Mouse (Mus musculus) urinary bladder, postnatal 4 days (tissue): ENCODE measurements around the gene Zbtb34.
A peak's percentile ranks its signal among the peaks of the same experiment; 100 is the strongest.

Experiments used
- DNase-seq, 2 experiments: peaks; one replicate each; pipeline ENCODE4 v3.0.0; 2021 to 2022; ENCODE audit warnings: low spot score in 2 of 2

Zbtb34 gene

DNA sequence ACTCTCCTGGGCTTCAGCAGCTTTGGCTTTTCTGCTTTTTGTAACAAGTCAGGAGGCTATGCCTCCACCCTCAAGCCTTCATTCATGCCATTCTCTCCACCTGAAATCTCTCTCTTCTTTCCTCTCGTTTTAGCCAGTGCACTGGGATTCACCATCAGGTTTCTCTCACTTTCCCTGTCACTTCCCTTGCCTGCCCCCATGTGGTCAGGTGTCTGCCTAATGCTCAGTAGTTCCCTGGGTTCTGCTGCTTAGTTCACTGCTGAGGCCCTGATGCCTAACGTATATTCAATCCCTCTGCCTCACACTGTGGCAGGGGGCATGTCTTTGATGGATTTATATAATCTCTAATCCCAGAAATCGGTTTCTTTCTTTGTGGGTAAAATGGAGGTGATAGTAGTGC is 29.9 kb downstream of the Zbtb34 start:
- DNase-seq: no peak

- no peak for DNase-seq
Observed at GRCm38 (mm10) chr2:33400541-33400940, 30.6 kb downstream of the Zbtb34 start.

DNA sequence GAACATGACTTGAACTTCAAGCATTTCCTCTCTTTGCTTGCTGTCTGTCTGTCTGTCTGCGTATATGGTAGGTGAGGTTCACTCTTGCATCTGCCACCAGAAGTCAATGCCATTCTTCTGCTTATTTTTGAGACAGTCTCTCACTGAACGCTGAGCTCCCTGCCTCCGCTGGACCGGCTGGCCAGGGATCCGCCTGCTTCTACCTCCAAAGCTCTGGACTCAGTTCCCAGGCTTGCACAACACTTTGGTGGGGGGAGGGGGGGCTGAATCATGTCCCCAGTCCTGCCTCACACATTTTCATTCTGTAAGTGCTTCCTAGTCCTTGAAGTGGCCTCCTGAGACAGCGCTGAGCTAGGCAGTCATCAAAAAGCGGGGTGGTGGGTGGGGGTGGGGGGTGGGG is 32.0 kb downstream of the Zbtb34 start:
- DNase-seq: no peak

GRCm38 (mm10) chr2:33397036-33397435 is 34.1 kb downstream of the Zbtb34 start:
- DNase-seq: no peak

- no peak for DNase-seq
Observed at GRCm38 (mm10) chr2:33395053-33395452, 36.1 kb downstream of the Zbtb34 start.

GRCm38 (mm10) chr2:33393951-33394635 is 37.0 kb downstream of the Zbtb34 start:
- DNase-seq: no peak

DNA sequence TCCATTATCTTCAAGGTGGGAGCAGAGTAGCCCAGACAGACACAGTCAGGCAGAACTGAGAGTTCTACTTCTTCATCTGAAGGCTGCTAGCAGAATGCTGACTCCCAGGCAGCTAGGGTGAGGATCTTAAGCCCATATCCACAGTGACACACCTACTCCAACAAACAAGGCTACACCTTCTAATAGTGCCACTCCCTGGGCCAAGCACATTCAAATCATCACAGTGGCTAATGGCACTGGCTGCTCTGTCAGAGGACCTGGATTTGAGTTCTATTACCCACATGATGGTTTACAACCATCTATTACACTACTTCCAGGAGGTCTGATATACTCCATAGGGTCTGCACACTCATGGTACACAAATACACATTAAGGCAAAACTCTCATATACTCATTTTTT is 38.1 kb downstream of the Zbtb34 start:
- no peak for DNase-seq

DNA sequence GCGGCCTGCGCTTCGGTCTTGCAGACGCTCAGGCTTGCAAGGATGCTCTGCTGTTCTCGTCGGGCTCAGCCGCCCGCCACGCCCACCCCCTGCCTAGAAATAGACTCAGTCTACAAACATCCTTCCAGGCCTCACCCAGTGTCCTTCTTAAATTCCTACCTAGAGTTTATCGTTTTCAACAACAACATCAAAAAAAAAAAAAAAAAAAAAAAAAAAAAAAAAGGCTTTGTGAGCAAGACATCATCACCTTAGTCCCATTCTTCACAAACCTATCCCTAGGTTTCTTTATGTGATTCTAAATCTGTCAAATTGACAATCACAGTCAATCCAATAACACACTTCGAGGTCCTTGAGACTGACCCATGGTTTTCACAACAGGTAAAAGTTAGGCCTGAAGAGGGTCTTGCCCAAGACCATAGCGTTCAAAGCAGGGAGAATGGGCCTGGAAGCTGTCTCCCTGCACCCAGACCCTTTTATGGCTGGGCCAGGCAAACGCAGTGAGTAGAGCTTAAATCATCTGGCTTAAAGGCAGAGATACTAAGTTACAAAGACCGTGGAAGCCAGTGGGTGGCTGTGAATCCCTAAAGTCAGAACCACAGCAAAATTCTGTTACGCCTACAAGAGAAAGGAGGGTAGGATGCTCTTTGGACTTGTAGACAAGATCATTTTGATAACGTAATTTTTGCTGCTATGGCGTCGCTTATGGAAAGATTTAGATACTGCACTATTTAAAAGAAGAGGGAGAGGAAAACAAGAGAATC is 59.3 kb downstream of the Zbtb34 start:
- no peak for DNase-seq

GRCm38 (mm10) chr2:33370777-33371647 is 60.1 kb downstream of the Zbtb34 start, which contains the start of gene Ralgps1:
Ralgps1 (minus strand) TSS chr2:33371486.
- peak; percentile 95 to 96 for DNase-seq

DNA sequence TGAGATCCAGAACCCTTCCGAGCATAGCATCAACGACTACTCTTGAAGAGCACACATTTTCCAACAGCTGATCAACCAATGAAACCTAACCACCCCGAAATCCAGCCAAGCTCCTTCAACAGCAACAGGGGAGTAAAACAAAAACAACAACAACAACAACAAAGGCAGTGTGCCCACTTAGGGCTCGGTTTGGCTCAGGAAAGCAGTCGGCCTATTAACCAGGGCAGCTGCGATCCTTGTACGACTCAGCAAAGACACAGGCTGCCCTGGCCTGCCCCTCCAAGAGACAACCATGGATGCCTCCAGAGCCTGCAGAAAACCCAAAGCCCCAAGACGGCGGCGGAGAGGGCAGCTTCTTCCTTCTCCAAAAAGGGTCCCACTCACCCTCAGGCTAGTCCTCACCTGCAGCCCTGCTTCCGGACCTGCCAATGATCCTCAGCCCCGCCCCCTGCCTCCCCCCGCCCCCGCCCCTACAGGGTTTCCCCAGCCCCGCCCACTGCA is 60.8 kb downstream of the Zbtb34 start:
- no peak for DNase-seq

- no peak for DNase-seq
Observed at GRCm38 (mm10) chr2:33369453-33369852, 61.7 kb downstream of the Zbtb34 start.

- no peak for DNase-seq
Observed at GRCm38 (mm10) chr2:33368486-33368885, 62.6 kb downstream of the Zbtb34 start.

DNA sequence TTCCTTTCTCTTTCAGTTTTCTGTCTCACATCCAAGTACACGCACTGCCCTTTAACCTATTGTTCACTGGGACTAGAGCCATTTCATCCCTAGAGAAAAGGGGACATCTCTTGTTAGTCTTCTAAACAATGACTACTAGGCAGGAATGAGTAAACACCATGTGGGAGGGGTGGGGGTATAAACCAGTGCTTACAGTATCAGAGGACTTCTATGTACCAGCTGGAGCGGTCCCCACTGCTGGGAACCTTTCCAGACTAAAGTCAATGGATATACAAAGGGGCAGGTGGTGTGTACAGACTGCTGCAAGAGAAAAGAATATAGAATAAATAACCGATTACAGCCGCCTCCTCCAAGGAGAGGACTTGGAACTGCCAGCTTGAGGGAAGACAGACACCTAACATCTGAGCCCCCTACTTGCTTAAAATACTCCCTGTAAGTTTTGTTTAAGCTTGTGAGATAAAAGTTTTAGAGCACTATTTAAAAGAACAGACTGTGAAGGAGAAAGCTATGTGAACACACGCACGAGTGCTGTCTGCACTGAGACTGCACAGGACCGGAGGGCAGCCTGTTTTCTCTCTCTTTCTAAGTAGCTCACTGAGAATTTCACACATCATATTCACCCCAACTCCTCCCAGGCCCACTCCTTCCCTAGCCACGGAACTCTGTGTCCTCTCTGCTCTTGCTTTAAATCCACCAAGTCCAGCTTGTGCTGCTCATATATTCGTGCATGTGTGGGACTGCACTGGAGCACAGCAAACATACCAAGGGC is 65.2 kb downstream of the Zbtb34 start:
- DNase-seq: no peak

- DNase-seq: no peak
Observed at GRCm38 (mm10) chr2:33364656-33365055, 66.5 kb downstream of the Zbtb34 start.

DNA sequence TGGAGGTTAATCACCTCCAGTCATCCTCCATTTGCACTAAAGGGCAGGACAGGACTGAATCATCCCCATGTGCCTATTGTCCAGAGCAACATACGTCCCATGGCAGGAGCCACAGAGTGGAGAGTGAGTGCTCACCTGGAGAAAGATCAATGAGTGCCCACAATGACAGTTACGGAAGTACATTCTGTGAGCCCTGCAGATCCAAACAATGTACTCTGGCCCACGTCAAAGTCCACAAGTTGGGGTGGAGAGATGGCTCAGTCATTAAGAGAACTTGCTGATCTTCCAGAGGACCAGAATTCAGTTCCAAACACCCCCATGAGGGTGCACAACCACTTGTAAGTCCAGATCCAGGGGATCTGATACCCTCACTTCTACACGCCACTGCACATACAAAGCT is 67.2 kb downstream of the Zbtb34 start:
- DNase-seq: no peak

- no peak for DNase-seq
Observed at GRCm38 (mm10) chr2:33361139-33361716, 69.9 kb downstream of the Zbtb34 start.

GRCm38 (mm10) chr2:33360564-33360963 is 70.6 kb downstream of the Zbtb34 start:
- no peak for DNase-seq

DNA sequence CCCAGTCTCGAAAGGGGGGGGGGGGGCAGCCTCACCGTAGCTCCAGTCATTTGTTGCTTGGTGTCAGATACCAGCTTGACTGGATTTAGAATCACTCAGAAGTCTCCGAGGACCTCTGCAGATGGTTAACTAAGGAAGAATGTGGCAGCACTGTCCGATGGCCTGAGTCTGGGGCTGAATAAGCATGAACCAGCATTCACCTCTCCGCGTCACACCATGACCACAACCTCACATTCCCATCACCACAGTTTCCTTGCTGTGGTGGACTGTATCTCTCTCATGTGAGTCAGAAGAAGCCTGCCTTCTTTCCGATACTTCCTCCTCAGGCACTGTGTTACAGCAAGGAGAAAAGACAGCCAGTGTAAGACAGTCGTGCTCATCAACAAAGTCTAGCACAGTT is 71.9 kb downstream of the Zbtb34 start:
- DNase-seq: no peak

GRCm38 (mm10) chr2:33357250-33357838 is 73.8 kb downstream of the Zbtb34 start:
- DNase-seq: no peak
